Mouse (Mus musculus) limb, embryonic 14.5 days (tissue): ENCODE data around the gene Zfp955a. TPM values are rescaled to one million over a fixed set of nuclear protein-coding genes. Genes with fewer than 3 reads are reported as not detected.
"Not testable (repeated sequence)": the region's sequence is repeated elsewhere in the genome, so short reads cannot be mapped to it uniquely, and the experiment has no call there.

Experiments
- ATAC-seq: fragments of 200-750 bp; cut with Nextera tagmentation; 2 replicates; pipeline ENCODE4 v1.8.0; 2017; ENCODE audit warnings: low read depth, moderate number of reproducible peaks, moderate TSS enrichment; ENCODE audit not compliant: low FRiP score
- DNase-seq: peaks from one replicate; pipeline ENCODE4 v3.0.0-alpha.2; 2015; ENCODE audit warnings: low spot score
- H3K27ac ChIP-seq: fragments of 300-500 bp; sonication (generic); replicated peaks from 2 replicates; pipeline ENCODE4 v1.5.1; 2014; ENCODE audit warnings: low read depth, mild to moderate bottlenecking, low read length, moderate library complexity, mixed read lengths
- H3K27me3 ChIP-seq: fragments of 300-500 bp; sonication (generic); 2 replicates; pipeline ENCODE4 v1.6.1; 2014; ENCODE audit warnings: low read length, mixed read lengths; ENCODE audit not compliant: control insufficient read depth, insufficient read depth
- H3K36me3 ChIP-seq: fragments of 300-500 bp; sonication (generic); 2 replicates; pipeline ENCODE4 v1.6.1; 2014; ENCODE audit warnings: mild to moderate bottlenecking, low read length, moderate library complexity, mixed read lengths; ENCODE audit not compliant: control insufficient read depth, insufficient read depth
- H3K4me1 ChIP-seq: fragments of 300-500 bp; sonication (generic); 2 replicates; pipeline ENCODE4 v1.6.1; 2014; ENCODE audit warnings: antibody characterized with exemption, low read length, mixed read lengths; ENCODE audit not compliant: control insufficient read depth, insufficient read depth
- H3K4me2 ChIP-seq: fragments of 300-500 bp; sonication (generic); replicated peaks from 2 replicates; pipeline ENCODE4 v1.6.1; 2014; ENCODE audit warnings: low read depth, mild to moderate bottlenecking, low read length, moderate library complexity; ENCODE audit not compliant: severe bottlenecking
- H3K4me3 ChIP-seq: fragments of 300-500 bp; sonication (generic); replicated peaks from 2 replicates; pipeline ENCODE4 v1.5.1; 2014; ENCODE audit warnings: low read length
- H3K9ac ChIP-seq: fragments of 300-500 bp; sonication (generic); 2 replicates; pipeline ENCODE4 v1.6.1; 2014; ENCODE audit warnings: mild to moderate bottlenecking, low read depth, low read length, moderate library complexity; ENCODE audit not compliant: severe bottlenecking
- H3K9me3 ChIP-seq: fragments of 300-500 bp; sonication (generic); 2 replicates; pipeline ENCODE4 v1.6.1; 2016; ENCODE audit warnings: low read length; ENCODE audit not compliant: control insufficient read depth
- POLR2A ChIP-seq: fragments of 200-500 bp; IDR thresholded peaks from 2 replicates; pipeline ENCODE4 v1.8.0; 2012; ENCODE audit warnings: inconsistent platforms, mild to moderate bottlenecking, moderate library complexity, borderline replicate concordance; ENCODE audit not compliant: insufficient read depth, insufficient read length; ENCODE audit errors: extremely low read depth
- WGBS: fragments of 180-500 bp; shearing (Covaris S2); extraction: QIAGEN DNeasy Blood & Tissue Kit; methylation state at CpG from one replicate; pipeline ENCODE4 v1.1.7; 2014; 5-methylcytosine and 5-hydroxymethylcytosine counted together
- polyA plus RNA-seq, 2 experiments: library from polyadenylated mRNA; depleted of rRNA in 1 of 2; stranded (reverse) in 1 of 2; unstranded in 1 of 2; fragments of >200 nt; fragmentation: Nextera tagmentation in 1 of 2; extraction: Ambion mirVana in 1 of 2; gene quantifications; 2 replicates each; pipeline versions ENCODE4 v1.2.1 to v1.2.3; 2012 to 2014

Zfp955a gene
- polyA plus RNA-seq, 2 experiments = 7.0 to 16.7 TPM

DNA sequence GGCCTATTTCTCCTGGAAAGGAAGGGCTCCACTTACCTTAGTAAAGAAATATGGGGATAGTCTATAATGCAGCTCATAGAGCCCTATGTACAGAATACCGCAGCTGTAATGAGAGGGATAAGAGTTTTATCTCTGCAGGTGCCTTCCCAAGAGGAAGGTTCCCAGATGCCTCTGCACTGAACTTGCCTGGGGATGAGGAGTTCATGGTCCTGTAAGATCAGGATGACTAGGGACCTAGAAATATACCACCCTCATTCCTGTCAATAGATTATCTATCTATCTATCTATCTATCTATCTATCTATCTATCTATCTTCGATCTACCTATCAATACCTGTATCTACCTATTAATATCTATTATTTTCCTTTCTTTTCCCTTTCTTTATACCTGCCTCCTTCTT lies 33.4 kb downstream of the Zfp955a start, which contains the start of gene Olfr1564:
Gene Olfr1564 (minus strand): TSS at position 101 of the 400 bp plus-strand sequence.
- no peak within 1 kb of the TSS for H3K9ac ChIP-seq
- 83% methylated on average over 2 of the region's 2 CpGs for WGBS
- ATAC-seq (no peak), DNase-seq (no peak)
- H3K4me2 ChIP-seq = no peak within 1 kb of the TSS
- no peak for TF ChIP-seq POLR2A
- no peaks in the 10 kb centered on the region for H3K4me1 ChIP-seq
- no peak within 1 kb of the TSS for H3K4me3 ChIP-seq
- H3K36me3 ChIP-seq = no peaks in the 10 kb centered on the region
- H3K27me3 ChIP-seq = no peaks in the 10 kb centered on the region
- no peak within 1 kb of the TSS for H3K27ac ChIP-seq
- peaks cover 5% of the 10 kb centered on the region for H3K9me3 ChIP-seq

DNA sequence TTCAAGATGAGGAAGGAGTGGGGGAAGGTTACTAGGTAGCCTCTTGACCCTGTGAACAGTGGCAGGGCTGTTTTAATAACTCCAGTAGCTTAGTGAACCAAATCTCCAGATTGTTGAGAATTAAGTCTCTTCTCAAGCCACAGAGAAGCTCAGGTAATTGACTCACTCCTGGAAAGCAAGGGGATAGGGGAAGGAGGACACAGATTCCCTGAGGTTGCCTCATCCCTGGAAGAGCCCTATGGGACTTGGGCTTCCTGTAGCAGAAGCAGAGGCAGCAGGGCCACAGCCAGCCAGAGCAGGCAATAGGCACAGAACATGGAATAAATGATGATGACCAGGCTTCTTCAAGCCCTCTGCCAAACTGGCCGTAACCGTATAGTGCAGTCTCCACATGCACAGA lies 63.9 kb downstream of the Zfp955a start, which contains the start of gene Olfr239:
Gene Olfr239 (plus strand): TSS at position 301 of the 400 bp plus-strand sequence.
- H3K4me1 ChIP-seq, H3K9ac ChIP-seq, H3K9me3 ChIP-seq, DNase-seq, H3K4me3 ChIP-seq, ATAC-seq, H3K36me3 ChIP-seq, H3K27ac ChIP-seq, H3K27me3 ChIP-seq, H3K4me2 ChIP-seq: not testable (repeated sequence)
- no CpG with 5 or more reads among the region's 2 CpGs for WGBS

Other genes with a start within 250 kb of the Zfp955a start
- 5.5 and 7.6 TPM in 2 replicates for gene Zfp763, start 221.7 kb downstream of the Zfp955a start, polyA plus RNA-seq (2012; rRNA removed)
- 13.0 and 15.1 TPM in 2 replicates for gene Zfp763, start 221.7 kb downstream of the Zfp955a start, polyA plus RNA-seq (2014; fragmentation: Nextera tagmentation; extraction: Ambion mirVana)
- not detected in 2 replicates for gene 4921501E09Rik, start 187.1 kb downstream of the Zfp955a start, polyA plus RNA-seq (2012; rRNA removed)
- gene 4921501E09Rik, start 187.1 kb downstream of the Zfp955a start, polyA plus RNA-seq (2014; fragmentation: Nextera tagmentation; extraction: Ambion mirVana) = not detected in 2 replicates
- 4.8 and 6.0 TPM in 2 replicates for gene Zfp563, start 165.8 kb downstream of the Zfp955a start, polyA plus RNA-seq (2012; rRNA removed)
- gene Zfp563, start 165.8 kb downstream of the Zfp955a start, polyA plus RNA-seq (2014; fragmentation: Nextera tagmentation; extraction: Ambion mirVana) = 9.8 and 10.5 TPM in 2 replicates
- gene Morc2b, start 115.5 kb downstream of the Zfp955a start, polyA plus RNA-seq (2012; rRNA removed) = 0.10 TPM in 1 of 2 replicates, not detected in the other
- not detected in 2 replicates for gene Morc2b, start 115.5 kb downstream of the Zfp955a start, polyA plus RNA-seq (2014; fragmentation: Nextera tagmentation; extraction: Ambion mirVana)
- gene Olfr55, start 86.7 kb downstream of the Zfp955a start, polyA plus RNA-seq (2012; rRNA removed) = not detected in 2 replicates
- gene Olfr55, start 86.7 kb downstream of the Zfp955a start, polyA plus RNA-seq (2014; fragmentation: Nextera tagmentation; extraction: Ambion mirVana) = not detected in 2 replicates
- not detected in 2 replicates for gene Olfr239, start 63.8 kb downstream of the Zfp955a start, polyA plus RNA-seq (2012; rRNA removed)
- gene Olfr239, start 63.8 kb downstream of the Zfp955a start, polyA plus RNA-seq (2014; fragmentation: Nextera tagmentation; extraction: Ambion mirVana) = not detected in 2 replicates
- 0.29 and 0.67 TPM in 2 replicates for gene Olfr1564, start 33.5 kb downstream of the Zfp955a start, polyA plus RNA-seq (2012; rRNA removed)
- gene Olfr1564, start 33.5 kb downstream of the Zfp955a start, polyA plus RNA-seq (2014; fragmentation: Nextera tagmentation; extraction: Ambion mirVana) = not detected in 2 replicates
- not detected in 2 replicates for gene Olfr63, start 9.5 kb upstream of the Zfp955a start, polyA plus RNA-seq (2012; rRNA removed)
- 0.03 TPM in 1 of 2 replicates, not detected in the other for gene Olfr63, start 9.5 kb upstream of the Zfp955a start, polyA plus RNA-seq (2014; fragmentation: Nextera tagmentation; extraction: Ambion mirVana)
- gene Zfp955b, start 34.4 kb upstream of the Zfp955a start, polyA plus RNA-seq (2012; rRNA removed) = 6.2 and 7.9 TPM in 2 replicates
- gene Zfp955b, start 34.4 kb upstream of the Zfp955a start, polyA plus RNA-seq (2014; fragmentation: Nextera tagmentation; extraction: Ambion mirVana) = 9.9 and 10.9 TPM in 2 replicates
- 6.4 and 8.5 TPM in 2 replicates for gene Zfp81, start 103.7 kb upstream of the Zfp955a start, polyA plus RNA-seq (2012; rRNA removed)
- gene Zfp81, start 103.7 kb upstream of the Zfp955a start, polyA plus RNA-seq (2014; fragmentation: Nextera tagmentation; extraction: Ambion mirVana) = 13.7 and 14.6 TPM in 2 replicates
- gene Zfp101, start 139.5 kb upstream of the Zfp955a start, polyA plus RNA-seq (2012; rRNA removed) = 31.5 and 40.2 TPM in 2 replicates
- gene Zfp101, start 139.5 kb upstream of the Zfp955a start, polyA plus RNA-seq (2014; fragmentation: Nextera tagmentation; extraction: Ambion mirVana) = 19.1 and 20.1 TPM in 2 replicates
- 0.10 and 0.14 TPM in 2 replicates for gene Actl9, start 177.8 kb upstream of the Zfp955a start, polyA plus RNA-seq (2012; rRNA removed)
- gene Actl9, start 177.8 kb upstream of the Zfp955a start, polyA plus RNA-seq (2014; fragmentation: Nextera tagmentation; extraction: Ambion mirVana) = not detected in 2 replicates